Mouse (Mus musculus) T-helper 1 cell (primary cell): ENCODE measurements around the gene Crybb1.

Experiments
- in situ Hi-C: fragments of 300-600 bp; cut with MboI, MseI; formaldehyde crosslinking; loops from one replicate; pipeline ENCODE4 v1.15.1; 2025; ENCODE audit warnings: high pct_unique_total_duplicates

Crybb1 gene

GRCm38 (mm10) chr5:112300721-112301308 lies 45.2 kb downstream of the Crybb1 start:
- in situ Hi-C loops, result no loop called here

DNA sequence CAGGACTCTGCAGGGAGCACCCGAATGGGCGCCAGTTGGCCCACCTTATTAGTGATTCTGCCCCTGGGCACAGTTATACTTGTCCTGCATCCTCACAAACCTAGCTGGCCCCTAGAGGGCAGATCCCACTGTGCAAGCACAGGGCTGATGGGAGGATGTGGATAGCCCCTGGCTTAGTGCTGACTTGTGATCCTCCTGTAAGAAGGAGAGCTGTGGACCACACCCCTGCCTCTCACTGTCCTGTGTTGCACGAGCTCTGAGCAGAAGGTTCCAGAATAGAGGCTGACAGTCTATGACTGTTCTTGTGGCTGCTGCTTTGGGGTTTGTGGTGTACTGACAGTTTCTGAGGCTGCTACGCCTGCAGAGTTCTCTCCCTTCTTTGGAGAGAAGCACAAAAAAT lies 46.1 kb downstream of the Crybb1 start:
- in situ Hi-C loops, result no loop called here

DNA sequence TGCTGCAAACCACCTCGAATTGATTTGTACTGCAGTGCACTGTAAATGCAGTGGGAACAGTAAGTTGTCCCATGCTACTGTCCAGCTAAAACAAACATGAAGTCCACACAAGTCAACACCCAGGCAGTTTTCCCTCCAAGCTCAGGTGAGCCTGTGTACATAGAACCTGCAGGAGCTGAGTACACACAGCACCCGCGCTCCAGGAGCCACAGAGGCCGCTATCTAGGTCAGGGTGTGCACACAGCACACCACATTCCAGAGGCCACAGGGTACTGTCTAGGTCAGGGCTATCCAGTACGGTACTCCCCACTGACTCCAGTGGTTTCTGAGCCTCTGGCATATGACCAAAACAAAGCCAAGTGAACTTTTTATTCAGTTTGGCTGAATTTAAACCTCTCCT lies 46.7 kb downstream of the Crybb1 start:
- in situ Hi-C loops, result no loop called here

DNA sequence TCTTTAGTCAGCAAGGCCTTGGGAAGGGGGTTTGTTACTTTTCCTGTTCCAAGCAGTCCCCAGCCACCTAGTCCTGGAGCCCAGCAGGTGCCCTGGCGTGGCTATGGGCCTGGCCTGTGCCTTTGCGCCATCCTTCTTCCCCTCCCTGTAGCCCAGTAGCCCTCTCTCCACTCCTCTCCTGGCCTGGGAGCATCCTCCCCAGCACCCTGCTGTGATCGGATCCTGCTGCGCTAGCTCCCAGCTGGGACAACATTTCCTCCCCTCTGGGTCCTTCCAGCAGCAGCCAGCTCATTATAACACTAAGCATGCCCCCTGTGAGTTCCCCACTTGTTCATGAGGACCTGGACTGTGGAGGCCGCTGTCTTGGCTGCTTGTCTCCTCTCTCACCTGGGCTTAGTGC lies 50.2 kb downstream of the Crybb1 start:
- in situ Hi-C loops, result no loop called here

DNA sequence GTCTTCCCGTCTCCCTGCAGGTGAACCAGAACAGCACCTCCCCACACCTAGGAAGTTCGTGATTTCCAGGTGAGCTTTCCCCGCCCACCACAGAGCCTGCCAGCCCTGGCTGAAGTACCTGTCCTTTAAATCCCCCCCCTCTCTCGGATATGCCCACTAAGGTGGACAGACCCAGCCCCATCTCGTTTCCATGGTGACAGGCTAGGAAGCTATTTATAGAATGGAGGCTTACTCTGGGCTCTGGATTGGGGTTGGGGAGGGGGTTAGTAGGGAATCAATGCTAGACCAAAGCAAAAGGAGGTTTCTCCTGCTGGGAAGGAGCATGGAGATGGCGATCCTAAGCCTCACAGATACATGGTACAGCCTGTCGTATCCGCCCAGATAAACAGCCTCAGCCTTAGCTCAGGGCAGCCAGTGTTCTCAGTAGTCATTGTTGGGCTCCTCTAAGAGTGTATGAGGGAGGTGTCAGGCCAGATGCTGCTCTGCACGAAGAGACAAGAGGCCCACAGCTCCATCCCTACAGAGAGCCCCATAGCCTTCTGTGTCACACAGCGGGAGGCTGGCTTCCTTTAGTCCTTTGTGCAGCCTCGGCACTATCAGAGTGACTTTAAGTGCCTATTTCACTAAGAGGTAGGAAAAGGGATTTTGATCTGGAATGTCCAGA lies 57.7 kb downstream of the Crybb1 start:
- in situ Hi-C loops, result no loop called here

- in situ Hi-C loops, result no loop called here
These were observed 60.9 kb downstream of the Crybb1 start for GRCm38 (mm10) chr5:112316468-112316867.

DNA sequence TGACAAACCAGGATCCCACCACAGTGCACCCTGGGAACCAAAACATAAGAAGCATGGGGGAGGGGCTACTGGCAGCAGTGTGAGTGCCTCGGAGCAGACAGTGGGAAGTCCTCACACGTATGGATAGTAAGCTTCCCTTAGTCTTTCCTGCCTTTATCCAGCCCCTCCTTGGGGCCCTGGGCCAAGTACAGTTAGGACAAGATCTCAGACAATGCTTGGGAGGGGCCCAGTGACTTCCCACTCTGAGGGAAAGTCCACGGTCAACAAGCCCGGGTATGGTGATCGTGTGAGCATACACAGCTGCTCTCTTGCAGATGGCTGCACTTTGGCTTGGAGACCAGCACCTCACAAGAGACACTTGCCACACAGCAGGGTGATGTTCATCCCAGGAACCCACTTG lies 61.7 kb downstream of the Crybb1 start:
- in situ Hi-C loops, result no loop called here
